Mouse (Mus musculus): ENCODE data around the gene Foxr2. TPM values are rescaled to one million over a fixed set of nuclear protein-coding genes. Genes with fewer than 3 reads are reported as not detected.

The Foxr2 gene
- total RNA-seq (2015) (not detected in 2 replicates), total RNA-seq (2017) (not detected in 2 replicates)

DNA sequence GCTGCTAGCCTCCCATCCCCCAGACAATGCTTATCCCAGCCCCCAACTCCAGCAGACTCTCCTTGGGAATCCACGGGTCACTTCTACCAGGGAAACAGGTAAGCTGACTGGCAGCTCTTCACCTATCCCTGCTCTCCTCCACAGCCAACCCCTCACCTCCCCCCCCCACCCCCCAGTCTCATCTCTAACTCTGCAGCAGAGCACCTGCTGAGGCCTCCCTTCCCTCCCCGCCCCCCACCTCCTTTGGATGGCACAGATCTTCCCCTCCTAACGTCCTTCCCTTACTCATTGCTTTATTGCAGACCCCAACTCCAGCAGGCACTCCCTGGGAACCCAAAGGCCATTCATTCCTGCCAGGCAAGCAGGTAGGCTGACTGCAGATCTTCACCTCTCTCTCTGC, at the start of gene Foxr2:
TSS of gene Foxr2 (plus strand) at position 301 of the 400 bp plus-strand sequence.
- ATAC-seq (ENCODE audit: poor library complexity, severe bottlenecking): no peak

DNA sequence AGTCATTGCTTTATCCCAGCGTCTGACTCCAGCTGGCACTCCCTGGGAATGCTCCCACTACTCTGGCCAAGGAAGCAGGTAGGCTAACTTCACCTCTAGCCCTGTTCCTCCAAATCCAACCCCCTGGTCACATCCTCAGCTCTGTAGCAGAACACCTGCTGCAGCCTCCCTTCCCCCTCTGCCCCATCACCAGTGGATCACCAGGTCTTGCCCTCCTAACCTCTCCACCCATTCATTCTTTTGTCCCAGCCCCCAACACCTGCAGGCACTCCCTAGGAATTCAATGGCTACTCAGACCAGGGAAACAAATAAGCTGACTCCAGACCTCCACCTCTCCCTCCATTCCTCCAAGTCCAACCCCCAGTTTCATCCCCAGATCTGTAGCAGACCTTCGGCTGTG, 427 bp downstream of the Foxr2 start:
- no peak for ATAC-seq (ENCODE audit: poor library complexity, severe bottlenecking)

DNA sequence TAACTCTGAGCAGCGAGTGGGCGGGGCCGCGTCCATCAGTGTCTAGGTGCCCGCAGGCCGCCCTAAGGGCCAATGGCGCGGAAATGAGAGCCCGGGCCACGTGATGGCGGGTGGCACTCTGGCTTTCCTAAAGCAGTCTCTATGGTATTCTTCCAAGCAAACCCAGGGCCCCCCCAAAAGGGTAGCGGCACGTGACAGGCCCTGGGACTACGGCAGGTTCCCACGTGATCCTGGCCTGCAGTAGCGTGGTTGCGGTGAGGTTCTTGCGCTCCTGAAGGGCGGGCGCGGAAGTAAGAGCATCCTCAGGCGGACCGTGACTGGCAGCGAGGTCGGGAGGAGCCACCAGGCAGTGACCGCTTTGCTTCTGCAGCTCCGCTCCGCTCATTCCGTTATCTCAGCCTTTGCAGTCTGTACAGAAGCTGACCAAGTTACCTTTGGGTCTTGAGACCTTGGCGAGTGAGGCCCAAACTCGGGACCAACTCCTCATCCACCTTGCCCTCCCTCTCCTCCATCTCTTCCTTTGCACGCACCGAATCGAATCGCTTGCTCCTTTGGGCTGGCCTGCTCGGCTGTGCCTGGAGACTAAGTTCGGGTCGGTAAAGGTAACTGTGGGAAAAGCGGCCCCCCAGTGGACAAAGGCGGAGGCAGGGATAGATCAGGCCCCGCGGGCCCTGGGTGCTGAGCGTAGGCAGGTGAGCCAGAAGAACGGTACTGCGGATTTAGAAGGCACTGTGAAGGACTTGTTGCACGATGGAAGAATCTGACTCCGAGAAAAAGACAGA, 21.3 kb downstream of the Foxr2 start, which contains the start of gene Rragb:
TSS of gene Rragb (plus strand) at position 248 of the 782 bp plus-strand sequence.
- ATAC-seq (ENCODE audit: poor library complexity, severe bottlenecking): peak; percentile 98

DNA sequence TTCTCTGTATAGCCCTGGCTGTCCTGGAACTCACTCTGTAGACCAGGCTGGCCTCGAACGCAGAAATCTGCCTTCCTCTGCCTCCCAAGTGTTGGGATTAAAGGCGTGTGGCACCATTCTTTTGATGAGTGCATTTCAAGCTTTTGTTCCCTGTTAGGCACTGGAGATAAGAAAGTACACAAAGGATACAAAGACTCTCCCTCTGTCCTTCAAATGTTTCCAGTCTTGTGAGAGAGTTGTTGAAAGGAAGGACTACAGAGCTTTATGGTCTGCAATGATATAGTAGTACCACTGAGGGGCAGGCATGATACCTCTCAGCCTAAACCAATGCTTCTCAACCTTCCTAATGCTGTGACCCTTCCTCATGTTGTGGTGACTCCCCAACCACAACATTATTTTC, 24.1 kb downstream of the Foxr2 start:
- ATAC-seq (ENCODE audit: poor library complexity, severe bottlenecking): no peak

DNA sequence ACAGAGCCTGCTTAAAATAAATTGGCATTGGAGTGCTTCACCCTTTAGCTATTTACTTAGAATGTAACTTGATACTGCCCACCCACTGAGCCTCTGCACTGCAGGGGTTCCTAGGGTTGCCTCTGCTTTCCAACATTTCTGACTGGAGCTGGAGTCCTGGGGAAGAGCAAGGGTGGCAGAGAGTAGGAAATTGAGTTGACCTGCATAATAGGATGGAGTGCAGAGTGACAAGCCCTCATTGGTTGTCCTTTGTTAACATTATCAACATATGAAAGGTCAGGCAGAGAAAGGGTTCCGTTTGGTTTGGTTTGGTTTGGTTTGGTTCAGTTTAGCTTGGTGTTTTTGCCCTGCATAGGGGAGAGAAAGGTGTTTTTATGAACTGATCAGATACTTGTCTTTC, 33.2 kb downstream of the Foxr2 start:
- no peak for ATAC-seq (ENCODE audit: poor library complexity, severe bottlenecking)

DNA sequence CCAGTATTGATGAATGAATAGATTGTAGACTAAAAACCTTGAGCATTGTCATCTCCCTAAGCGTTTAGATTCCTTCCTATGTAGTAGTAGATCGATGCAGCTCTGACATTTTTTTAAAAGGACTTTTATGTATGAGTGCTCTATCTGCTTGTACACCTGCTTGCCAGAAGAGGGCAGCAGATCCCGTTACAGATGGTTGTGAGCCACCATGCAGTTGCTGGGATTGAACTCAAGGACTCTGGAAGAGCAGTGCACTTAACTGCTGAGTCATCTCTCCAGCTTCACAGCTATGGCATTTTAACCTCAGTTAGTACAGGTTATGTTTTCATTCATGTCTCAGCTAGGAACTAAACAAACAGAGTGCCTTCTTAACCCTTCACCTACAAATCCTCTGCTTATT, 36.7 kb downstream of the Foxr2 start:
- peak; percentile 63 for ATAC-seq (ENCODE audit: poor library complexity, severe bottlenecking)

DNA sequence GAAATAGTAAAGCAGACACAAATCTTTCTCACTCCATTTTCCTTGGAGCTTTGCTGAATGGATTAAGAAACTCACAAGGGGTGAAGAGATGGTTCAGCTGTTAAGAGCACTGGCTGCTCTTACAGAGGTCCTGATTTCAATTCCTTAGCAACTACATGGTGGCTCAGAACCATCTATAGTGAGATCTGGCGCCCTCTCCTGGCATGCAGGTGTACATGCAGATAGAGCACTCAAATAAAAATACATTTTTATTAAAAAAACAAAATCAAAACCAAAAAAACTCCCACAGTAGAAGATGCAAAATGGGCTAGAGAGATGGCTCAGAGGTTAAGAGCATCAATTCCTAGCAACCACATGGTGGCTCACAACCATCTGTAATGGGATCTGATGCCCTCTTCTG, 56.2 kb downstream of the Foxr2 start:
- ATAC-seq (ENCODE audit: poor library complexity, severe bottlenecking): 0 out of 2 replicates have a peak, but pooled peaks have one; percentile 33

DNA sequence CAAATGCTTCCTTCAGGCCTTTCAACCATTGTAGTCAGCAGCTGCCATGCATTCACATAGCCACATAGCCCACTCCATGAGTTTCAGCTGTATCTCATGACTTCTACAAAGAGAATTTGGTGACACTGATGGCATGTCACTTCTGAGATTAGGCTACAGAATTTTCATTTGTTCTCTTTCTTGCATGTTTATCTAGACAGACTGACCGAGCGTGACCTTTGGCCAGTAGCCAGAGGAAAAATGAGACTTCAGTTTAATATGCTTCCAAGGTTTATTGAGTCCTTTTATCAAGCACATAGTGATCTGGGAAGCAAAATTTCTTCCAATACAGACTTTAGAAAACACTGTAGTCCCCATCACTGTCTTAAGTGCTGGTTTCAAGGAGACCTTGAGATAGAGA, 63.6 kb downstream of the Foxr2 start:
- ATAC-seq (ENCODE audit: poor library complexity, severe bottlenecking): no peak

Other genes with a start within 250 kb of the Foxr2 start
- gene Usp51, start 112.3 kb upstream of the Foxr2 start, total RNA-seq (2015): 0.27 TPM in 1 of 2 replicates, not detected in the other
- 0.16 TPM in 1 of 2 replicates, not detected in the other for gene Usp51, start 112.3 kb upstream of the Foxr2 start, total RNA-seq (2017)
- gene Mageh1, start 81.2 kb upstream of the Foxr2 start, total RNA-seq (2015): not detected in 2 replicates
- gene Mageh1, start 81.2 kb upstream of the Foxr2 start, total RNA-seq (2017): 0.26 TPM in 1 of 2 replicates, not detected in the other
- gene Rragb, start 21.2 kb downstream of the Foxr2 start, total RNA-seq (2015): 0.83 and 1.5 TPM in 2 replicates
- 1.3 and 2.1 TPM in 2 replicates for gene Rragb, start 21.2 kb downstream of the Foxr2 start, total RNA-seq (2017)
- gene Klf8, start 118.7 kb downstream of the Foxr2 start, total RNA-seq (2015): 5.7 and 7.0 TPM in 2 replicates
- gene Klf8, start 118.7 kb downstream of the Foxr2 start, total RNA-seq (2017): 3.5 and 11.2 TPM in 2 replicates

Measured in megakaryocyte, adult 5-6 weeks (primary cell).